Mouse (Mus musculus): ENCODE results near the gene Cdc27. TPM values are rescaled to one million over a fixed set of nuclear protein-coding genes. Genes with fewer than 3 reads are reported as not detected.
A peak's percentile ranks its signal among the peaks of the same experiment; 100 is the strongest.

Gene Cdc27
- polyA plus RNA-seq, 1 experiment from 2014 or later = 18.4 TPM

DNA sequence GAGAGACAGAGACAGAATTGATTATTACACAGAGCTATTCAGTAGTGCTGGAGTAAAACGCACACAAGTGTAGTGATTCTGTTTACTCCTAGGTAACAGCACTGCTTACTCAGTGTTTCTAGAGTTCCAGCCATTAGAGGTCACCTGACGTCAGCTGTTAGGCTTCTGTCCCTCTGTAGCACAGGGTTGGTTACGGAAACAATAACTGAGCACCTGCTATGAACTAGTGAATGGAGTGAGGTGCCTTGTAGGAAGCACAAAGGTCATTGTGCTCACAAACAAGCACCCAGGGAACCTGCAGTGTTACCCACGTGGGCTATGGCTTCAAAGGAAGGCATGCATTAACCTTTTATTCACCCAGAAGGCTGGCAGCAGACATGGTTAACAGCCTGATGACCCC, 70.9 kb downstream of the Cdc27 start:
- Histone ChIP-seq H3K27me3 (replicated peaks; ENCODE audit: insufficient read depth, low read length) (no peaks in the 10 kb centered on the region), H3K4me1 (ENCODE audit: insufficient read depth, low read depth, low read length) (no peaks in the 10 kb centered on the region), H3K9ac (replicated peaks; ENCODE audit: low read depth) (no peak overlapping the region), H3K36me3 (ENCODE audit: insufficient read depth, low read length) (no peaks in the 10 kb centered on the region), H3K27ac (ENCODE audit: low read length) (no peak overlapping the region), H3K4me2 (replicated peaks; ENCODE audit: low read depth, low read length) (no peak overlapping the region), H3K9me3 (ENCODE audit: low read length) (no peaks in the 10 kb centered on the region), H3K4me3 (ENCODE audit: low read depth, low read length) (no peak overlapping the region)
- DNase-seq (ENCODE audit: low spot score) (no peak), ATAC-seq (no peak)
- no peak for TF ChIP-seq CTCF (IDR thresholded peaks at IDR 0.05)
- TF ChIP-seq EP300 (IDR thresholded peaks at IDR 0.05) = no peak
- 55% methylated on average over 4 of the region's 4 CpGs for WGBS

- H3K27me3 ChIP-seq (replicated peaks; ENCODE audit: insufficient read depth, low read length) = no peaks in the 10 kb centered on the region
- H3K27ac ChIP-seq (ENCODE audit: low read length) = no peak overlapping the region
- H3K36me3 ChIP-seq (ENCODE audit: insufficient read depth, low read length) = no peaks in the 10 kb centered on the region
- H3K4me3 ChIP-seq (ENCODE audit: low read depth, low read length) = peak overlapping the region; percentile 98
- TF ChIP-seq EP300 (IDR thresholded peaks at IDR 0.05) (no peak), CTCF (IDR thresholded peaks at IDR 0.05) (no peak)
- peak; percentile 100 for ATAC-seq
- peak; percentile 94 for DNase-seq (ENCODE audit: low spot score)
- H3K9ac ChIP-seq (replicated peaks; ENCODE audit: low read depth) = peak overlapping the region; percentile 94
- H3K4me2 ChIP-seq (replicated peaks; ENCODE audit: low read depth, low read length) = peak overlapping the region; percentile 92
- WGBS = 0% methylated on average over 14 of the region's 19 CpGs
- no peaks in the 10 kb centered on the region for H3K9me3 ChIP-seq (ENCODE audit: low read length)
- no peaks in the 10 kb centered on the region for H3K4me1 ChIP-seq (ENCODE audit: insufficient read depth, low read depth, low read length)
Measured at GRCm38 (mm10) chr11:104469371-104469835, 81.0 kb downstream of the Cdc27 start.

- Histone ChIP-seq H3K4me3 (ENCODE audit: low read depth, low read length) (peak within 1 kb of the TSS; percentile 98), H3K9me3 (ENCODE audit: low read length) (no peaks in the 10 kb centered on the region), H3K36me3 (ENCODE audit: insufficient read depth, low read length) (no peaks in the 10 kb centered on the region), H3K27ac (ENCODE audit: low read length) (peak within 1 kb of the TSS; percentile 47), H3K4me1 (ENCODE audit: insufficient read depth, low read depth, low read length) (no peaks in the 10 kb centered on the region), H3K4me2 (replicated peaks; ENCODE audit: low read depth, low read length) (peak within 1 kb of the TSS; percentile 92), H3K9ac (replicated peaks; ENCODE audit: low read depth) (peak within 1 kb of the TSS; percentile 94), H3K27me3 (replicated peaks; ENCODE audit: insufficient read depth, low read length) (no peaks in the 10 kb centered on the region)
- peak; percentile 45 for DNase-seq (ENCODE audit: low spot score)
- ATAC-seq = peak; percentile 85
- WGBS = 5% methylated on average over 42 of the region's 69 CpGs
- TF ChIP-seq CTCF (IDR thresholded peaks at IDR 0.05) (no peak), EP300 (IDR thresholded peaks at IDR 0.05) (no peak)
Measured at GRCm38 (mm10) chr11:104468751-104469268, 81.6 kb downstream of the Cdc27 start, which contains the start of gene Kansl1. Gene Kansl1, minus strand, starts transcription at chr11:104468861.

DNA sequence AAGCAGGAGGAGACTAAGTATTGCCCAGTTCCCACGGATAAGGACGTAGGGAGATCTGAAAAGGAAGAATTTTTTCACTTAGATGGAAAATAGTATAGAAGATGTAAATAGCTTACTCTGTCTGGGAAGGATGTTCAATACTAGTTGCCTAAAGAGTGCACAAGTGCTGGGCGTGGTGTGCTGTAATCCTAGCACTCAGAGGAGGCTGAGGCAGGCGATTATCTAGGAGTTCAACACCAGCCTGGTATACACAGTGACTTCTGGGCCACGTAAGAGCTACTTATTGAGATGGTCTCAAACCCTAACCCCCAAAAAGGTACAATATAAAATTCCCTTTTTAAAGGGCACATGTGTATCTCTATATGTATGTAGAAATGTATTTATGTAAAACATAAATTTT, 82.7 kb downstream of the Cdc27 start:
- no peak for DNase-seq (ENCODE audit: low spot score)
- Histone ChIP-seq H3K4me3 (ENCODE audit: low read depth, low read length) (no peak overlapping the region), H3K9ac (replicated peaks; ENCODE audit: low read depth) (no peak overlapping the region), H3K4me2 (replicated peaks; ENCODE audit: low read depth, low read length) (no peak overlapping the region), H3K4me1 (ENCODE audit: insufficient read depth, low read depth, low read length) (no peaks in the 10 kb centered on the region), H3K27me3 (replicated peaks; ENCODE audit: insufficient read depth, low read length) (no peaks in the 10 kb centered on the region), H3K9me3 (ENCODE audit: low read length) (no peaks in the 10 kb centered on the region), H3K36me3 (ENCODE audit: insufficient read depth, low read length) (no peaks in the 10 kb centered on the region), H3K27ac (ENCODE audit: low read length) (no peak overlapping the region)
- 73% methylated on average over 5 of the region's 5 CpGs for WGBS
- no peak for TF ChIP-seq CTCF (IDR thresholded peaks at IDR 0.05)
- TF ChIP-seq EP300 (IDR thresholded peaks at IDR 0.05) = no peak
- no peak for ATAC-seq

DNA sequence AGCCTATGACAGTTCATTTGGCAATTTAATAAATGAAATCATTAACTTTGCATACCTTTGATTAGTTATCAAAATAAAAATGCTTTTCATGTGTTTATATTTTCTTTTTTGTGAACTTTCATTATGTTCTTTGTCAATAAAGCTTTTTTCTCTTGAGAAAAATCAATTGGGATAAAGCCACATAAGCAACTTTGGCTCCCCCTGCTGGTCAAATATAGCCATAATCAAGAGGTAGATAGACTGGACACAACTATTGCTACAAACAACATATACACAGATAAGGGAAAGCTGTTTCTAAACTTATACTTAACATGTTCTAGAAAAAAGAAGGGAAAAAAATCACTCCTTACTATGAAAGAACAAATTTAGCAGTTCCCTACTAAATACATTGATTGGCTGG, 88.9 kb downstream of the Cdc27 start:
- no peak overlapping the region for H3K27ac ChIP-seq (ENCODE audit: low read length)
- H3K27me3 ChIP-seq (replicated peaks; ENCODE audit: insufficient read depth, low read length) = no peaks in the 10 kb centered on the region
- H3K4me3 ChIP-seq (ENCODE audit: low read depth, low read length) = no peak overlapping the region
- H3K9me3 ChIP-seq (ENCODE audit: low read length) = no peaks in the 10 kb centered on the region
- H3K9ac ChIP-seq (replicated peaks; ENCODE audit: low read depth) = no peak overlapping the region
- H3K4me1 ChIP-seq (ENCODE audit: insufficient read depth, low read depth, low read length) = no peaks in the 10 kb centered on the region
- H3K36me3 ChIP-seq (ENCODE audit: insufficient read depth, low read length) = no peaks in the 10 kb centered on the region
- DNase-seq (ENCODE audit: low spot score) (peak; percentile 86), ATAC-seq (no peak)
- TF ChIP-seq CTCF (IDR thresholded peaks at IDR 0.05) = peak; percentile 82
- TF ChIP-seq EP300 (IDR thresholded peaks at IDR 0.05) = no peak
- H3K4me2 ChIP-seq (replicated peaks; ENCODE audit: low read depth, low read length) = no peak overlapping the region

- no peaks in the 10 kb centered on the region for H3K27me3 ChIP-seq (replicated peaks; ENCODE audit: insufficient read depth, low read length)
- no peaks in the 10 kb centered on the region for H3K36me3 ChIP-seq (ENCODE audit: insufficient read depth, low read length)
- H3K9ac ChIP-seq (replicated peaks; ENCODE audit: low read depth) = no peak overlapping the region
- no peaks in the 10 kb centered on the region for H3K9me3 ChIP-seq (ENCODE audit: low read length)
- 93% methylated on average over 2 of the region's 2 CpGs for WGBS
- no peak for DNase-seq (ENCODE audit: low spot score)
- no peak overlapping the region for H3K27ac ChIP-seq (ENCODE audit: low read length)
- H3K4me1 ChIP-seq (ENCODE audit: insufficient read depth, low read depth, low read length) = no peaks in the 10 kb centered on the region
- H3K4me3 ChIP-seq (ENCODE audit: low read depth, low read length) = no peak overlapping the region
- no peak for ATAC-seq
- H3K4me2 ChIP-seq (replicated peaks; ENCODE audit: low read depth, low read length) = no peak overlapping the region
- TF ChIP-seq EP300 (IDR thresholded peaks at IDR 0.05) = no peak
- no peak for TF ChIP-seq CTCF (IDR thresholded peaks at IDR 0.05)
Measured at GRCm38 (mm10) chr11:104459671-104460070, 90.7 kb downstream of the Cdc27 start.

DNA sequence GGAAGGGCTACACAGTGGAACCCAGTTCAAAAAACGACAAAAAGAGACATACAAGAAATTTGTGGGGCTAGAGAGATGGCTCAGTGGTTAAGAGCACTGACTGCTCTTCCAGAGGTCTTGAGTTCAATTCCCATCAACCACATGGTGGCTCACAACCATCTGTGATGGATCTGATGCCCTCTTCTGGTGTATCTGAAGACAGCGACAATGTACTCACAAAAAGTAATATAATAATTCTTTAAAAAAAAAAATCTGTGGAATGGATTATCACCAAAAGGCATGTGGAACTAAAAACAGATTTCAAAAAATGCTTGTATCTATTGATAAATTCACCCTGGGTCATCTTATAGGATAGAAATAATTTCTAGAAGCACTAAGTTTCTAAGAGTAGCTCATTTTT, 91.9 kb downstream of the Cdc27 start:
- H3K27me3 ChIP-seq (replicated peaks; ENCODE audit: insufficient read depth, low read length) = no peaks in the 10 kb centered on the region
- TF ChIP-seq EP300 (IDR thresholded peaks at IDR 0.05) = no peak
- peak; percentile 36 for TF ChIP-seq CTCF (IDR thresholded peaks at IDR 0.05)
- H3K9ac ChIP-seq (replicated peaks; ENCODE audit: low read depth) = no peak overlapping the region
- H3K4me2 ChIP-seq (replicated peaks; ENCODE audit: low read depth, low read length) = no peak overlapping the region
- no peak overlapping the region for H3K27ac ChIP-seq (ENCODE audit: low read length)
- no peaks in the 10 kb centered on the region for H3K36me3 ChIP-seq (ENCODE audit: insufficient read depth, low read length)
- H3K4me1 ChIP-seq (ENCODE audit: insufficient read depth, low read depth, low read length) = no peaks in the 10 kb centered on the region
- H3K9me3 ChIP-seq (ENCODE audit: low read length) = no peaks in the 10 kb centered on the region
- WGBS = 71% methylated on average over 2 of the region's 2 CpGs
- DNase-seq (ENCODE audit: low spot score) (no peak), ATAC-seq (no peak)
- H3K4me3 ChIP-seq (ENCODE audit: low read depth, low read length) = no peak overlapping the region

Other genes with a start within 250 kb of the Cdc27 start
- gene Kansl1, start 81.8 kb downstream of the Cdc27 start, polyA plus RNA-seq (2015; fragmentation: Nextera tagmentation; extraction: Ambion mirVana) = 11.0 and 12.8 TPM in 2 replicates
- 80.4 and 87.4 TPM in 2 replicates for gene Myl4, start within 50 bp of the Cdc27 start, polyA plus RNA-seq (2015; fragmentation: Nextera tagmentation; extraction: Ambion mirVana)
- gene Itgb3, start 57.4 kb upstream of the Cdc27 start, polyA plus RNA-seq (2015; fragmentation: Nextera tagmentation; extraction: Ambion mirVana) = 6.9 and 7.1 TPM in 2 replicates
- 0.01 TPM in 2 replicates for gene Gm11639, start 135.1 kb upstream of the Cdc27 start, polyA plus RNA-seq (2015; fragmentation: Nextera tagmentation; extraction: Ambion mirVana)

Measured in lung, postnatal 0 days (tissue).